Mouse (Mus musculus) forebrain, postnatal 0 days (tissue): ENCODE data around the gene Mageb2. TPM values are rescaled to one million over a fixed set of nuclear protein-coding genes. Genes with fewer than 3 reads are reported as not detected.
"Not testable (repeated sequence)": the region's sequence is repeated elsewhere in the genome, so short reads cannot be mapped to it uniquely, and the experiment has no call there.

Experiments
- ATAC-seq: fragments of 200-750 bp; cut with Nextera tagmentation; 2 replicates; pipeline ENCODE4 v1.8.0; 2017; ENCODE audit warnings: mild to moderate bottlenecking, moderate library complexity
- DNase-seq: peaks from one replicate; pipeline ENCODE4 v3.0.0-alpha.2; 2015
- H3K27ac ChIP-seq: fragments of 300-500 bp; sonication (generic); 2 replicates; pipeline ENCODE4 v1.5.1; 2014; ENCODE audit warnings: low read depth, mild to moderate bottlenecking, antibody characterized with exemption, low read length, moderate library complexity, mixed read lengths
- H3K27me3 ChIP-seq: fragments of 300-500 bp; sonication (generic); 2 replicates; pipeline ENCODE4 v1.6.1; 2014; ENCODE audit warnings: mild to moderate bottlenecking, low read length, mixed read lengths; ENCODE audit not compliant: insufficient read depth
- H3K36me3 ChIP-seq: fragments of 300-500 bp; sonication (generic); 2 replicates; pipeline ENCODE4 v1.6.1; 2014; ENCODE audit warnings: mild to moderate bottlenecking, moderate library complexity; ENCODE audit not compliant: insufficient read depth
- H3K4me1 ChIP-seq: fragments of 300-500 bp; sonication (generic); 2 replicates; pipeline ENCODE4 v1.6.1; 2014; ENCODE audit warnings: antibody characterized with exemption; ENCODE audit not compliant: insufficient read depth
- H3K4me2 ChIP-seq: fragments of 300-500 bp; sonication (generic); 2 replicates; pipeline ENCODE4 v1.6.1; 2014; ENCODE audit warnings: low read depth, mild to moderate bottlenecking, moderate library complexity
- H3K4me3 ChIP-seq: fragments of 300-500 bp; sonication (generic); 2 replicates; pipeline ENCODE4 v1.5.1; 2014; ENCODE audit warnings: low read depth, low read length, mixed read lengths
- H3K9ac ChIP-seq: fragments of 300-500 bp; sonication (generic); 2 replicates; pipeline ENCODE4 v1.6.1; 2014; ENCODE audit warnings: mild to moderate bottlenecking
- H3K9me3 ChIP-seq: fragments of 300-500 bp; sonication (generic); 2 replicates; pipeline ENCODE4 v1.6.1; 2016; ENCODE audit warnings: low read length
- WGBS: fragments of 180-500 bp; shearing (Covaris S2); extraction: QIAGEN DNeasy Blood & Tissue Kit; methylation state at CpG from one replicate; pipeline ENCODE4 v1.1.7; 2014; 5-methylcytosine and 5-hydroxymethylcytosine counted together
- polyA plus RNA-seq: library from polyadenylated mRNA; unstranded; fragments of >200 nt; fragmentation: Nextera tagmentation; extraction: Ambion mirVana; gene quantifications from 2 replicates; pipeline ENCODE4 v1.2.1, GENCODE M21; 2015
- total RNA-seq: library from RNA; depleted of rRNA; stranded (reverse); fragments of >200 nt; gene quantifications from 2 replicates; pipeline ENCODE4 v1.2.3, GENCODE M21; 2014; rRNA removed

Gene Mageb2
- not detected in 2 replicates for total RNA-seq
- not detected in 2 replicates for polyA plus RNA-seq

DNA sequence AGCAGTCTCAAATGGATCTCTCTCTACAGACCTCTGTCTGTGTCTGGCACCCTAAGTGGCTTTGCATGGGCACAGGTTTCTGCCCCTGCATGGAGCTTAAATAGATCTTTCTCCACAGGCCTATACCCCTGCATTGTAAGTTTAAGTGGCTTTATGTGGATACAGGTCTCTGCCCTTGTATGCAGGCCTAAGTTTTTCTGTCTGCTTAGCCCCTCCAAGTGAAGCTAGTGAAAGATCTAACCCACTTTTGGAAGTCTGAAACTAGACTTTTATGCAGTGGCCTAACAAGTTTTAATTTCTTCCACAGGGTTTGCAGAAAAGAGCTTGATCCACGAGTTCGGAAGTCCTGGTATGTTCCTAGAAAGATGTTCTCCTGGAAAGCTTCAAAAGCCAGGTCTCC is at the start of gene Mageb2:
Mageb2 (plus strand) TSS at position 301 of the 400 bp plus-strand sequence.
- H3K4me3 ChIP-seq, H3K4me1 ChIP-seq, DNase-seq, H3K9ac ChIP-seq, ATAC-seq, H3K27me3 ChIP-seq, H3K27ac ChIP-seq, H3K36me3 ChIP-seq, H3K4me2 ChIP-seq, H3K9me3 ChIP-seq: not testable (repeated sequence)
- 81% methylated on average over 2 of the region's 2 CpGs for WGBS

DNA sequence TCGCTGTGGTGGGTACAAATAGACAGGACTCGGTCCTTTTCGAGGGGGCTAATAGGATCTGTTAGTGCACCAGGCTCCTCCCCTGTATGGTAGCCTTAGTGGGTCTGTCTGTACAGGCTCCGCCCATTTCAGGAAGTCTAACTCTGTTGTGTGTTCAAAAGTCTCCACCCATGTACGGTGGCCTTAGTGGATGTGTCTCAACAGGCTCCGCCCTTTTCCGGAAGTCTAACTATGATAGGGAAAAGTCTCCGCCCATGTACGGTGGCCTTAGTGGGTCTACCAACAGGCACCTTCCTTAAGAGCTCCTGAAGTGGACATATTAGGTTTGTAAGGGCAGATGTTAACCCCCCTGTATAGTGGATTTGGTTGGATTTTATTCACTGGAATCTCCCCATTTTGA is 18.2 kb upstream of the Mageb2 start:
- 93% methylated on average over 9 of the region's 9 CpGs for WGBS

More for the DNA sequence above, 18.2 kb upstream of the Mageb2 start:
- not testable (repeated sequence) for H3K4me1 ChIP-seq, DNase-seq, H3K27ac ChIP-seq, H3K4me2 ChIP-seq, H3K9ac ChIP-seq, H3K9me3 ChIP-seq, H3K27me3 ChIP-seq, ATAC-seq, H3K4me3 ChIP-seq, H3K36me3 ChIP-seq

Other genes with a start within 250 kb of the Mageb2 start
- gene Gm5072, start 60.8 kb downstream of the Mageb2 start, total RNA-seq: not detected in 2 replicates
- not detected in 2 replicates for gene Gm5072, start 60.8 kb downstream of the Mageb2 start, polyA plus RNA-seq
- gene Gm8914, start 148.4 kb downstream of the Mageb2 start, total RNA-seq: not detected in 2 replicates
- not detected in 2 replicates for gene Gm8914, start 148.4 kb downstream of the Mageb2 start, polyA plus RNA-seq
- gene 1700084M14Rik, start 244.2 kb downstream of the Mageb2 start, total RNA-seq: not detected in 2 replicates
- gene 1700084M14Rik, start 244.2 kb downstream of the Mageb2 start, polyA plus RNA-seq: not detected in 2 replicates